Mouse (Mus musculus) Muller cell, postnatal 12 days (primary cell): ENCODE results near the gene Rpusd4.

Experiments
- DNase-seq: peaks from one replicate; pipeline ENCODE4 v3.0.0-alpha.2; 2015; ENCODE audit errors: inconsistent ontology term

The Rpusd4 gene

DNA sequence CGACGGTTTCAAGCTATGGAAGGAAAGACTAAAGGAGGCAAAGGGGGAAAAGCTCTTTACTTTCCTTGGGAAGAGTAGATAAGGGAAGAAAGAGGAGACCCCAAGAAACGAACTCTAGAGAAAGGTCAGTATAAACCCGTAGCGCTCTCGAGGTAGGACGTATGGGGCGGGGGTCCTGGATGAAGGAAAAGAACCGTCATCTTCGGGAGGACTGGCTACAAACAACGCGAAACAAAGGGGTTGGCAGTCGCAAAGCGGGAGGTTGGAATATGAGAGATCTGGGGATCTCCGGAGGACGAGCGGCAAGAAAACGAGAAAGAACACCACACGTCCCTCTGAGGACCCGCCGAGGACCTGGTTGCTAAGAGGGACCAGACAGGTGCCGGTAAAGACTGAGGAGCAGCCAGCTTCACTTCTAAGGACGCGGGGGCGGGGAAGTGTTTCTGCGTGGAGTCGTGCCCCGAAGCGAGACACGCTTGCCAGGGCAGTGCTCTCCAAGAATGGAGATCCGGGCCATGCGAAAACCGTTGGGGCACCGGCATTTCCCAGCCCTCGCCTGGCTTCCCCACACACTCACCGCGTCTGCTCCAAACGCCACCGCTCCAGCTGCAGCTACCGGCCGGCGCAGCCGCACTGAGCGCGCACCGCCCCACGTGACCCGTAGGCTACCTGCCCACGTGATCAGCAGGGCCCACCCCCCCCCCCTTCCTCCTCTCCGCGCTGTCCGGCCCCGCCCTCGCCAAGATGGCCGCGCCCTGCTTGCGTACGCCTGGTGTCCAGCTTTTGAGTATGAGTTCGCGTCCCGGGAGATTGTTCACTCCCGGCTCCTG is at the start of gene Rpusd4, which contains the start of gene Fam118b:
Rpusd4 (plus strand) TSS at position 720 of the 830 bp plus-strand sequence.
Fam118b (minus strand) TSS at position 660 of the 830 bp plus-strand sequence.
- peak; percentile 95 for DNase-seq

GRCm38 (mm10) chr9:35217963-35218362 is 49.7 kb upstream of the Rpusd4 start:
- DNase-seq = no peak

DNA sequence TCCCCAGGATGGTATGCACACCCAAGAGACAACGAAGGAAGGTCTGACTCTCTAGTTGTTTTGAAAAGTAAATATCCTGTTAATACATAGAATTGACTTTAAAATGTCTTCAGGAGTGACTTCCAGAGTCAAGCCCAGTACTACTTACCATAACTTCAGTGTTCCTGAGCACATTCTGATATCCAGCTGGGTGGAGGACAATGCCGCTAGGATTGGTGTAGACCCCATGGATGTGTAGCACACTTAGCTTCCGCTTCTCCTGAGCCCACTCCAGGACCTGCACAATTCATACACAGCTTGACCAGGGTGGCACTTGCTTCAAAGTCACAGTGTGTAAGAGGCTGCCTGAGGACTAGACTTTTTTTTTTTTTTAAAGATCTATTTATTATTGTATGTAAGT is 44.2 kb upstream of the Rpusd4 start:
- DNase-seq = no peak

GRCm38 (mm10) chr9:35228671-35229070 is 39.0 kb upstream of the Rpusd4 start:
- no peak for DNase-seq

GRCm38 (mm10) chr9:35235996-35236395 is 31.7 kb upstream of the Rpusd4 start:
- no peak for DNase-seq

DNA sequence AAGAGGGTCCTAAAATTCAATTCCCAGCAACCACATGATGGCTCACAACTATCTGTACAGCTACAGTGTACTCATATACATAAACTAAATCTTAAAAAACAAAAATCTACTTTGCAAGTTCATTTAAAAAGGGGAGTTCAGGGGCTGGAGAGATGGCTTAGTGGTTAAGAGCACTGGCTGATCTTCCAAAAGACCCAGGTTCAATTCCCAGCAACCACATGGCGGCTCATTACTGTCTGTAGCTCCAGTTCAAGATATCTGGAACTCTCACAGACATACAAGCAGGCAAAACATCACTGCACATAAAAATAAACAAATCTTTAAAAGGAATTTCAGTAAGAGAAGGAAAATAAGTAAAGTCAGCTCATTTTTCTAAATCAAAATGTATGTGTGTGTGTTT is 29.3 kb upstream of the Rpusd4 start:
- DNase-seq = no peak

GRCm38 (mm10) chr9:35238915-35239571 is 28.6 kb upstream of the Rpusd4 start:
- DNase-seq = no peak

GRCm38 (mm10) chr9:35239734-35240133 is 27.9 kb upstream of the Rpusd4 start:
- DNase-seq = no peak

DNA sequence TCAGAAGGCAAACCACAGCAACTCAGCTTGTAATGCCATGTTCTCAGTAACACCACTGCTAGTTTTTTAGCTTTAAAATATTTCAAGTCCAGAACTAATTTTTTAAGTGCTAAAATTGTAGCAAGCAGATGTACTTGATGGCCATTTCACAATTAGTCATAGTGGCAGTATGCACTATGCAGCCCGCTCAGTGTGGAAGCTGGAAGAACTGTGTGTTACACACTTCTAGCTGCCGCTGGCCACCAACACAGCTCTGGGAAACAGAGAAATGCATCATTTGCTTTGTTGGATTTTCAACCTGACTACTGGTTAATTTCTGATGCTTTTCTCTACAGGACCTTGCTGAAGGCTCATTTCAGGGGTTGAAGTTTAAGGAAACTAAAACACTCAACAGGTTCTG is 20.3 kb upstream of the Rpusd4 start:
- no peak for DNase-seq

GRCm38 (mm10) chr9:35249476-35249875 is 18.2 kb upstream of the Rpusd4 start:
- no peak for DNase-seq

- DNase-seq = no peak
These were observed 10.3 kb upstream of the Rpusd4 start for GRCm38 (mm10) chr9:35257365-35257764.

- no peak for DNase-seq
These were observed 5.2 kb upstream of the Rpusd4 start for GRCm38 (mm10) chr9:35262418-35262817.

- no peak for DNase-seq
These were observed 4.2 kb upstream of the Rpusd4 start for GRCm38 (mm10) chr9:35263431-35263830.

DNA sequence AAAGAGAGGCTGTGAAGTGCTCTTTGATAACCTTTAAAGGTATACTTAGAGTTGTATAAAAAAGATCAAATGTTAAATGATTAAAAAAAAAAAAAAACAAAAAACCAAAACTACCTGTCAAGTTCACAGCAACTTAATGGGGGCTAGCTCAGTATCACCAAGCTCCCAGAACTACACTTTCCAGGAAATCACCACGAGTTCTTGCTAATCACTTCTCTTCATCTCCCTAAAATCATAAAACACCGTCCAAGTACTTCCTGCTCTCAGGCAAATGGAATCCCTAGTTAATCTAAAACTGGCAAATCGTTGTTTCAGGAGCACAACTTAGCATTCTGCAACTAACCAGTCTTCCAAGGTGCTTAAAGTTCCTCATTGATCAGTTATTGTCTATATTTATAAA is 3.2 kb upstream of the Rpusd4 start:
- DNase-seq = no peak

DNA sequence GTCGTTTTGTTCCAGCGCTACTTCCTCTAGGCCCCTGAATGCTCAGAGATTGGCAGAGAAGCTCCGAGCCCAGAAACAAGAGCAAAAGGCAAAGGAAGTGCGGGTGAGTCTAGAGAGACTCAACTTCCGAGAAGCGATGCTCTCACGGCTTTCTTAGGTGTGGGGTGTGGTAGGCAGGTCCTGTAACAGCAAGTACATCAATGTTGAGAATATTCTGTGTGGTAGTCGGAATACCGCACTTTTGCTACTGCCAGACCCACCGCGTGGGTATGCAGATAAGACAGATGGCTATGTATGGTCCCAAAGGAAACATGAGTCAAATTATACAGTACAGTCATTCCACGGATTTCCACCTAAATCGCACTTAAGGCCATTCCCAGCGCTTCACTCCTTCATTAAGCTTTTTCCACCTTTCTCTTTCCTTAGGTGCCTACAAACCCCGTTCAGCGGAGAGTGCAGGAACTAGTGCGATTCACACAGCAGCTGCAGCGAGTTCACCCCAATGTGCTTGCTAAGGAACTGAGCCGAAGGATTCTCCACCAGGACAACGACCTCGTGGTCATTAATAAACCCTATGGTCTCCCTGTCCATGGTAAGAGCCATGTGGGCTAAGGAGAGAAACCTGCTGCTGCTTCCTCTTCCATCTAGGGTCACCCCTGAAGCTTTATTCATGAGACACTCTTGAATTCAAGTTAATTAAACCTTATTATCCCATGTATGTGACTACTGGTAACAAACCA is 481 bp downstream of the Rpusd4 start:
- peak; percentile 34 for DNase-seq

DNA sequence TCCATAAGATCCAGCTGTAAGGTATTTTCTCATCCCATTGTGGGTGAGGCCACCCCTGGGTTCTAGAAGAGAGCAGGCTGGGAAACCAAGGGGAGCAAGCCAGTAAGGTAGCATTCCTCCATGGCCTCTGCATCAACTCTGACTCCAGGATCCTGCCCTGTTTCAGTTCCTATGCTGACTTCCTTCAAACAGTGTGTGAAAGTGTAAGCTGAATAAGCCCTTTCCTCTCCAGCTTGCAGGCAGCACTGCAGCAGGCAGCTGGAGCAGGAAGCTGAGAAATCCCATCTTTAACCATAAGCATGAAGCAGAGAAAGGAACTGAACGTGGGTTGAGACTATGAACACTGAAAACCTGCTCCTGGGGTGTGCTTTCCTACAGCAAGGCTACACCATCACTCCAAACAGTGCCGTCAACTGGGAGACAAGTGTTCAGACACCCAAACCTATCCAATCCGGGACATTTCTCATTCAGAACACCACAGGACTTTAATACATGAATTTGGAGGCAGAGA is 10.2 kb downstream of the Rpusd4 start:
- no peak for DNase-seq

GRCm38 (mm10) chr9:35278451-35278850 is 10.8 kb downstream of the Rpusd4 start:
- DNase-seq = no peak

DNA sequence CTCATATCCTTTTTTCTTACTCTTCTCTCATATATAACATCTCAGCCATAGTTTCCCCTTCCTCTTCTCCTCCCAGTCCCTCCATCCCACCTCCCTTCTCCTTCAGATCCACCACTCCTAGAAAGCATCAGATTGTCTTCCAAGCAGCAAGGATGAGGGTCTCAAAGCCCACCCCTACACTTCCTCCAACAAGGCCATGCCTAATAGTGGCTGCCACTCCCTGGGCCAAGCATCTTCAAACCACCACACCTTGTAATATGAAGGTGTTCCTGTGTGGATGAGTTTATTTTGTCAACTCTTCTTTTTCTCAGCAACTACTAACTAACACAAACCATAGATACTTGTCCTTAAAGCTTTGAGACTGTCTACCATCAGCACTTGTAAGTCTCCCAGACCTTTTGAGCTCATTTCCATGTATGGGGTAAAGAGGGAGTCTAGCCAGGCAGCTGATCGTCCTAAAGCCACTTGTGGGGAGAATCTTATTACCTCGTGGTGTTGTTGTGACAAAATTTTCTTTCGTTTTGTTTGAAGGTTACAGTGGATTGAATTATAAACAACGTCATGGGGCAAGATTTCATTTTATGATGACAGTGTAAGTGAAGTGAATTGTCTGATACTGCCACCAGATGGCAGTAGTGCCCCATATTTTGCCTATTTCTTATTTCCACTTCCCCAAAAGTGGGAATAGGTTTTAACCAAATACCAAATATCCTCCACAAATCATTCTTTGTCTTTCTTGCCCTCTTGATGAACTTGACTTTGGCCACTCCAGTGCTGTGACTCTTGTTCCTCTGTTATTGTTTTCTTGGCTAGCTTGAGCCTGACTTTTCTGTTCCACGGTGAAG is 14.6 kb downstream of the Rpusd4 start:
- peak; percentile 64 for DNase-seq

GRCm38 (mm10) chr9:35282851-35283200 is 15.2 kb downstream of the Rpusd4 start:
- no peak for DNase-seq

DNA sequence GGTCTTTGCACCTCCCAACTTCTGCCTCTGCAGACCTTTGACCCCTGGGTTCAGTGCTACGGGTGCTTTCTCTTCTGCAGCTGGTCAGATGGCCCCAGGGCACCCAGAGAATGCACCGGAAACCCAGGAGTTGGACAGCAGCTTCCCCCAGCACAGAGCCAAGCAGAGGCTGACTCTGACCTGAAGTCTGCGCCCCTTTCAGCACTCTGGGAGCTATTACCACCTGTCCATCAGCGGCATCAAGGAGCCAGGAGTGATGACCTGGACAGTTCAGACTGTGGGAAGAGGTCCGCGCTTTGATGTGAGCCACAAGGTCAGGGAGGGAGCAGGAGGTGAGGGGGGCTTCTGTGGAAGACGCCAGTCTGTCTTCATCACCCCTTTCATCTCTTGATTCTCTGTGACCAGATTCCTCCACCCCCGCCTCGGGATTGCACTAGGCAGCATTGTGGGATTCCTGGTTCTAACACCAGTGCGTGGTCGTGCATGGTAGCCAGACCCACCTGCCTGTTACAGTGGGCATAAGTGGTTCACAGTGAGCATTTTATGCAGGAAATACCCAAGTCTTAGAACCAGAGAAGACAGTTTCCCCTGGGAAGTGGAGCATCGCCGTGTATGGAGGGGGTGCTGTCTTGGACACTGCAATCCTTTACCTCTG is 15.9 kb downstream of the Rpusd4 start:
- no peak for DNase-seq

DNA sequence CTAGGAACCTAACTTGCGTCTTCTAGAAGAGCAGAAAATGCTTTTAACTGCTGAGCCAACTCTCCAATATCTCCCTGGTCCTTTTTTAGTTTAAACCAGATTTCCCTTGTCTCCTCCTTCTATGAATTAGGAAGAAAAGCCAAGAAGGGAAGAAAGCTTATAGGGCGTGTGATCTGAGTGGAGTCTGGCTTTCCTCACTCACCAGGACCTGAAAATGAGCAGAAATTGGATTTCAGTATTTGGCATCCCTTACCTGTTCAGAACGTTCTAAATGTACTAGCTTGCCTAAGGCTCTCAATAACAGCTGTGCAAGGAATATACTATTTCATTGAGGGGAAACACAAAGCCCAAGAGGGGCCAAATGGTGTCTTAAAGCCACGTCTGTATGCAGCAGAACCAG is 16.7 kb downstream of the Rpusd4 start:
- no peak for DNase-seq
